Mouse (Mus musculus) gastrocnemius, adult 18-20 months (tissue): ENCODE measurements at regions not wholly inside any gene's neighbourhood (a gene's known extent, or its start where the extent isn't known, plus 50 kb on each side); places are given as distances from the start of the nearest gene placed in this dataset.

Experiments used
- DNase-seq: peaks from one replicate; pipeline ENCODE4 v3.0.0; 2021; ENCODE audit warnings: low spot score

DNA sequence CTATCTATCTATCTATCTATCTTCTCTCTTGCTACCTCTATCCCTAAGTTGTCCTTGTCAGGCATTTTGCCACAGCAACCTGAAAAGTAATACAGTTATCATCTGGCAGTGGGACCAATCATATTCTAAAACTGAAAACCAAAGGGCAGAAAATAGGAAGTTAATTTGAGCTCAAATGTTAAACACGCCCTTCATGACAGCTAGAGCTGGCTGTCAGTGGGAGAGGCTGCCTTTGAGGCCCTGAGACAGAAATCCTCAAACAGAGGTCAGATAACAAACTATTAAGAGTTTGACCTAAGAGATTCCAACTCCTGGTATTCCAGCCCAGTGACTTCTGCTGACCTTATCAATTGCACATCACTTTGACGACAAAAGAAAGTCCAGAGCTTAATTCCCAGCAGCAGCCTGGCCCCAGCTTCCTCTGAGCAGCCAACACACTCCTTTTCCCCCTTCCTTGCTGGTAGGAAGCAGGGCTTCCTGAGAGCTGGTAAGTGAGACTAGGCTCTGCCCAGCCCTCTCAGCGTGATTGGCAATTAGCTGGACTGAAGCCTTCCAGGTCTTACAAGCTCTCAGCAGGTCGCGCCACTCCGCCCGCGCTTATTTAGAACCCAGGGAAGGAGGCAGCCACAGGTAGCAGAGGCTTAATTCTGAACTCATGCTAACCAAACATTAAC lies 250.0 kb downstream of the Sec61b start:
- no peak for DNase-seq

DNA sequence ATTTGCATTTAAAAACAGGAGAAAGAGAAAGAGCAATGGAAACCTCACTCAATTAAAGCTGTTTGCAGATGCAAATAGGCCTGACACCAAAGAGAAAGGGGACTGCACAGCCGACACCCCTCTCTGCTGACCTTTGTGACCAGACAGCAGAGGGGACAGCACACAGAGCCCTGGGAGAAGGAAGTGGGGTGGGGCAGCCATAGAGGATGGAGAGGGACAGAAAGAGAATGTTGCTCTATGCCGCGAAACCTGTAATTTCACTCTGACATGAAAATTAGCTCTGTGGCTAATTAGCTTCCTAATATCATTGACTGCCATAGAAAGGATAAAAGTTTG lies 250.5 kb downstream of the Sec61b start:
- no peak for DNase-seq

DNA sequence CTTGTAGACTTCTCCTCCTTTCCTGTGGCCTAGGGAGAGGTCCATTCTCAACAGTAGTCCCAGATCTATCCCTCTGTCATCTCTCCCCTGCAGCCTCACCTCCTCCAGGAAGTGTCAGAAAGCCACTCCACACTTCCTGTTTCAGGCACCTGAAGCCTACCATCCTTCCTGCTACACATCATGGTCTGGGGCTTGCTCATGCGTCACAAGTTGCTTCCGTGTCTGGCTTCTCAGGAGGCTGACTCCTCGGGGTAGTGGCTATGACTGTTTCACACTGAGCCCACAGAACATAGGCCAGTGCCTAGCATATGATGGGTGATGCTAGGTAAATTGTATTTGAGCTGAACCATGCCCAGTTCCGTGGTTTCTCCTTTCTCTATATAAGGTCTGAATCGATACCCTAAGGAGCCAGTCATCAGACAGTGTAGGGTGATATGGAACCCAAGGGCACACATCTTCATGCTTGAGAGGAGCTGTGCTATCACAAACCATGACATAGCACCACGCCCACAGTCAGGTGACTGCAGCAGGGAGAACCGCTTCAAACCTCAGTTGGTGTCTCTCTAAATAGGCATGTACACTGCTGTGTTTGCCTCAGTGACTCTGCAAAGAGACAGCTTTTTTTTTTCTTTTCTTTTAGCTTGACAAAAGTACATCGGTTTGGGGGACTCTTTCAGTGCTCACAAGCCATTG lies 272.2 kb downstream of the Sec61b start:
- DNase-seq: no peak

DNA sequence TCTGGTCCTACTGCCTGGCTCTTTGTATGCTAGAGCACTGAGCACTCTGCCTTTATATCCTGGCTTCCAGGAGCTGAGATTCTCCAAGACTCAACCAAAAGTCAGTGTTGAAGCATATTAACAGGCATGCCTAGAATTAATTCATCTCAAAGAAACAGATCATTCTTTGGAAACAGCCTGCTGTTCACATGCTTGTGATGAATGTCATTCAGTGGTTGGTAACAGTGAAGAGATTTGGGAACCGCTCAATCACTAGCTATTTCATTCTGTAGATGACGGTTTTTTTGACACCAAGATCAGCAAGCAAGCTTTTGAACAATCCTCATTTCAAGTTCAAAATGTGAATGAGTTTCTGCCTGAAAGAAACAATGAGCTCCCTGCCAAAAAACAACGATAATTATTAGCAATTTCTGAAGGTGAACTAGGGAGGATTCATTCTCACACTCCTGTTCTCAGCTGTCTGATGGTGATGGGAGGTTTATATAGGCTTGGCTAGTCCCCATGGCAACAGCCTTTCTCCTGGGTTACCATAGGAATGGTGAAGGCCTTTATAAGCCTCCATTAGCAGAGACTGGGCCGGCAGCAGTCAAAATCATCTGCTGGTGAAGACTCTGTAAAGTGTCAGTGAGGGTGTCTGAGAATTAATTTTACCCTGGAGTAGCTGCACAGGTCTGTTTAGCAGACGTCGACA lies 272.6 kb upstream of the Nr4a3 start:
- DNase-seq: no peak

DNA sequence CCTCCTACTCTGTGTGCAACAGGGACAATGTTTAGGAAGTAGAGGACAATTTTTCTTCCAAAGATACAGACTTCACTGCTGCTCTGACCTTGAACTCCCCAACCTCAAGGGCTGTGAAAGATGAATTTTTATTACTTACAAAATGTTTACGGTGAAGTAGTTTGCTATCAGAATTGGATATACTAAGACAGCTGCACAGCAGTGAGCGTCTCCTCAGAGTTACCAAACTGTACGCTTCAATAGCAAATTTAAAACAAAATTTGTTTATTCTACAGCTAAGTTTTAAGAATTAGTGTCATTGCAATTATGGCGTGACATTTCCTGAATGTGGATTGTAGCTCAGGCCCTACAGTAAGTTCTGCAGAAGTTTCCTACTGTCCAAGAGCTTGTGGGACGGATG lies 270.3 kb upstream of the Nr4a3 start:
- DNase-seq: no peak

DNA sequence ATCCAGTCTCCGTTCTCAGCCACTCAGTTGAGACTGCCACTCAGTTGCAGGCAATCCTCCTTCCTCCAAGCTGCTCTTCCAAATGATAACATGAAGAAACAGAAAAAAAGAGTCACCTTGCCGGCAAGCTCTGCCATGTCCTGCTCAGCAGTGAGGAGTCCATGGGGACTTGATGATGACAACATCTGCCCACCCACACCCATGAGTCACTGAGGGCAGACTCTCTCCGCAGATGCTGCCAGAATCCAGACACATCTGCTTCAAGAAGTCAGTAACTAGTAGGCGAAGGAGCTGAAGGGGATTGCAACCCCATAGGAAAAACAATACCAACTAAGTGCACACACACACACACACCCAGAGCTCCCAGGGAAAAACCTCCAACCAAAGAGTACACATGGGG lies 263.9 kb upstream of the Nr4a3 start:
- DNase-seq: no peak

DNA sequence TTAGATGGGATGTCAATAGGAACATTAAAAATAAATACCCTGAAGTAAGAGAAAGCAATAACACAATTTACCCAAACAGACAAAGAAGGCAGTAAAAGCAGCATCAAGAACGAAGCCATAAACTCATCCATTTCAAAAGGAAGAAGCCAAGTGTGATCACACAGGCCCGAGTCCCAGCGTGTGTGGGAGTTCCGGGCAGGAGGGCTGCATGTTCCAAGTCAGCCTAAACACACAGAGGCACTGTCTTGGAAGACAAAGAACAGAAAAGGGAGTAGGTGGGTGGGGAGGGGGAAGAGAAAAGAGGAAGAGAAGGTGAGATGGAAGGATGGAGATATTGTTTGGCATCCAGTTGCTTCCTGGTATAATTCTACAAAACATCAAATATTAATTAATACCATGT lies 248.0 kb upstream of the Nr4a3 start:
- no peak for DNase-seq

DNA sequence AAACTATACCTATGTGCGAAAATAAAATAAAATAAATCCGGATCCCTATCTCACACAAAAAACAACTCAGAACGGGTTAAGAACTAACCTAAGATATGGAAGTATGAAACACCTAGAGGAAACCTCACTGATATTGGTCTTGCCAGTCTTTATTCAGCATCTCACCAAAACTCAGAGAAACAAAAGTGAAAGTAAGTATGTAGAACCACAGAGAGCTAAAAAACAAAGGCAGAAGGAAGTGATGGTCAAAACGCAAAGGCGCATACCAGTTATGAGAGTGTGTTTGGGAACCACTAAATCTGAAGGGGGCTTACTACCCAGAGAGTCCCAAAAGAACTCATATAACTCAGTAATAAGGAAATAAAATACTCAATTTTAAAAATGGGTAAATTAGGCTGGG lies 245.8 kb upstream of the Nr4a3 start:
- no peak for DNase-seq

DNA sequence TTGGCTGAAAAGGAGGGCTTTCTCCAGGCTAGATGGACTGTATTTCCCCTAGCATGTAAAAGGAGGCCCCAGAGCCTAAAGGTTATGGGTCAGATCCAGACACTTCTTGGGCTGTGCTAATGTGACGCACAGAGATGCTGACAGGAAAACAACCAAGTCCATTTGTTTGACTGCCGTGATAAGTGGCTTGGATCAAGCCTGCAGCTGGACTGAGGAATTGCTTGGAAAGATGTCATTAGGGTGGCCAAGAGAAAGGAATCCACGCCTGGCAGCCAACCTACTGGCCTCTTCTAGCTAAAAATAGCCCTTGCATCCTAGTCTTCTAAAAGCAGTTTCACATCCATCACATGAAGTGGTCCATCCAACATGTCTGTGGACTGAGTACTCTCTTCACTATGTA lies 241.8 kb upstream of the Nr4a3 start:
- no peak for DNase-seq

DNA sequence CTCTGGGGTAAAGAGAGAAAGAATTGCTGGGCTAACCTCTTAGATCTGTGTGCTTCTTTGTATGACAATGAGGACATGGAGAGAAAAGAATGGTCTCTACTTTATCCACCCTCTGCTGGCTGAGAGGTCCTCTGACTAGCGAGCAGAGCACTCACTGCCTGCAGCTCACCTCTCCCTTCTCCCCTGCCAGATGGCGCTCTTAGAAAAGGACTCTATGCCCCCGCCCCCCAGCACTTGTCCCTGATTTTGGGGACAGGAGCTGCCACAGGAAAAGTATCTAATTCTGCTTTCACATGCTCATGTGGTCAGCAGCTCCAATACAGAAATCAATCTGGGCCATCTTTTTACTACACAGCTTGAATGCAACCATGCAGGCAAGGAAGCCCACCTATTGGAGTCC lies 237.1 kb upstream of the Nr4a3 start:
- no peak for DNase-seq

DNA sequence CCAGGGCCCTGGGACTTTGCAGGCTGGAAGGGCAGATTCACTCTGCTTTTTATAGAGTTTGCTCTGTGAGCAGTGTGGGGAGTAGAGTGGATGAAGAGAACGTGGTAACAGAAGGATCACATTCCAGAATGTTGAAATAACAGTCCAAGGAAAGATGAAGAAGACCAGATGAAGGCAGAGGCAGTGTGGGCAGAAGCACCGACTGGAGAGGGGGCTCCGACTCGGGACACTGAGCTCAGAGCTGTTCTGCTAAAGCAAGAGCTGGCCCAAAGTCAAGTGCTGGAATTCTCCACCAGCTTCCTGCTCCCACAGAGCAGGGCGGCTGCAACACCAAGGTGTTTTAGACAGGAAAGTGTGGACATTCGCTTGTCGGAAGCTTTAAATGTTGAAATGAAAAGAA lies 230.9 kb upstream of the Nr4a3 start:
- DNase-seq: no peak

DNA sequence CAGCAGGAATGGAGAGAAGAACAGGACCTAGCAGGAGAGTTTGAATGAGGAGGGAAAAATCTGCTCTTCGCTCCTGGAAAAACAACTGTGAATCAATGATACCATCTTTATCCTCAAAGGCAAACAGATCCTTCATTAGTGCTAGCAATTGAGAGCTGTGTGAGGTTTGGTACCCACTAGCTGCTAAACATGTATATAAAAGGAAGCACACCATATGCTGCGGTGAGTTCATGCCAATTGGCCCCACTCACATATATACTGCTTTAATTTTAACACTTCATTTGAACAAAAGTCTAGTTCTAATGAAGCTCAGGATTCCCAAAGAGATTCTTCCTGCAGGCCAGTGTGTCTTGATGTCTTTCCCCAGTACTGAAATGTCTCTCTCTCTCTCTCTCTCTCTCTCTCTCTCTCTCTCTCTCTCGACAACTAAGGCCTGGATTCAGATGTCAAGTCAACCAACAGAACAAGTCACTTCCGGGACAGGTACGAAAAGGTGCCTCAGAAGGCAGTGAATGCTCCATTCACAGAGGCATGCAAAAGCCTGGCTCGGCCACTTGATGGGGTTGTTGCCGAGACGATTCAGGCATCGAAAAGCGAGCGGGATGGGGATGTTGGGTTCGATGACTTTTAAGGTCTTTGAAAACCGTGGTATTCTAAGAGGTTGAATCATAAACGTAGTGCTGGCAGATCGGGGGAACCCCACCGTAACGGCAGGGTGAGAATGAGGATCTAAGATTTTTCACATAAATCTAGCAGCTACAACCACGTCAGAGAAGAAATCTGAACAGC lies 226.4 kb upstream of the Nr4a3 start:
- DNase-seq: no peak

DNA sequence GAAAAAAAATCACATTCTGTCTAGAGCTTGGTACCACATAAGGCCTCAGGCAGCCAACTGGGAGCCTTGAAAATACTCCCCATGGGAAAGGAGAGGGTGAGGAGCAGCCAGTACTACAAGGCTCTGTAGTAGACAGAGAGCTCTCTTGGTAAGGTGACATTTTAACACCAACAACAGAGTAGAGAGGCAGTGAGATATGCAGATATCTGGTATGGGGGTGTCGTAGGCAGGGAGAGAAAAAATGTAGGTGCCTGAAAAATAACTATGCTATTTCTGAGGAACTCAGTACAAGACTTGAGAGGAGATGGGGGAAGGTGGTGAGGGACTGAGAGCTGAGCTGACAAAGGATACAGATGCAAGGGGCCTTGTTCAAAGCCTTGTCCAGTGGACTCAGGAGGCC lies 224.4 kb upstream of the Nr4a3 start:
- DNase-seq: no peak

DNA sequence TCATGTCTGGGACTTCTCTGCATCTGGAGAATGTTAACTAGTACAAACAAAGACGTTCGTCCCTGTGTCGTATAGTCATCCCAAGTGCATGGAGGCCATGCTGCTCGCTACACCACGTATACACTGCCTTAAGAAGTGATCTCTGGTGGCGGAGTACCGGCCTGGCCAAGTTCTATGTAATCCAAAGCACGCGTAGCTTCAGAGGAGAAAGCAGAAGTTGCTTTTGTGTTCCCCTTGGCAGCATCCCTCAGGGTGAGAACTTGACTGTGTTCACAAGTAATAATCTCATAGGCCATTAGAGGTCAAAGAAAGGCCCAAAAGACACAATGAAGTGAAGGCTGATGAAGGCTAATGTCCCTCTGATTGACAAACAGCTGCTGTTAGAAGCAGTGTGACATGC lies 221.7 kb upstream of the Nr4a3 start:
- no peak for DNase-seq

DNA sequence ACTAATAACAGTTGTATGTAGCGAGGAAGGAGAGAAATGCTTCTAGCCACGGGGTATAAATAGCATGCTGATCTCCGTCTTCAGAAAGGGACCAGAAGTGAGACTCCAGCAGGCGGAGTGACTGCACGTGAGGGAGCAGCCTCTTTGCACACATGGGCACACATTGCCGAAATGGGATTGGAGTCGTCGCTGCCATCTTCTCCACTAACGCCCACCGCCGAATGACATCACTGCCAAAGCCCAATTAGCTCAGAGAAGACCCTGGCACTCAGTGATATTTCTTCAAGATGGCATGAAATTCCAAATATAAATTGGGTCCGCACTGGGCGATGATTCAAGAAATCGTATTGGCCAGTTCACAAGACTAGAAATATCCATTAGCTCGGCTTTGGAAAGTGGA lies 220.9 kb upstream of the Nr4a3 start:
- DNase-seq: no peak

DNA sequence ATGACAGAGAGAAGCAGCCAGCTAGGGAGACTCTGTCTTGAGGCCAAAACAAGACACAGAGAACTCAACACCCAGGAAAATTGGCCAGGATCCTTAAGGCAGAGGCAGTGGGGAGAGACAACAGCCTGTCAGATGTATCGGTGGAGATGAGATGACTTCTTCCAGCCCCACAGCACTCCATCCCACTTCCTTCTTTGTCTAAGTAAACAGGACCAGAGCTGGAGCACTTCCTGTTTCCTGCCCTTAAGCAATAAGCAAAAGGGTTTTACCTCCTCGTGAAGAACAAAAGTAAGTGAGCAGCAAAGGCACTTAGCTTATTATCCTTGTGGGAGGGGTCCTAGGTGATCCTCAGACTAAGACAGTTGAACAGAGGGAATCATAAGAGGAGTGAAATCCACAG lies 212.0 kb upstream of the Nr4a3 start:
- DNase-seq: no peak

DNA sequence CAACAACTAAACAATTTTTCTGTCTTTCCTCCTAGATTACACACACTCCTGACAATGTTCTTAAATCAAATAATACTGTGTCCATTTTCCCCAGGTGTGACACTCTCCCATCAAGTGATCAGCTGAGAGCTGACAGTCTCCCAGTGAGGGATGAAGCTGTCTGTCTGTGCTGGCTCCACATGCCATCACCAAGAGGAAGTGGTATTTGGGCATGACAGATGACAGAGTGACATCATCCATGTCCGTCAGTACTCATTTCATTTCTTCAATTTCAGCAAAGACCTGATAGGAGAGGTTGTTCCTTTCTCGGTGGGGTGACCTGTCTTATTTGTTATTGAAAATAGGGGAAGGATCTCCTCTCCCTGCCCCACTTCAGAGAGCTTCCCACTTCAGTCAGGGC lies 206.5 kb upstream of the Nr4a3 start:
- DNase-seq: no peak

DNA sequence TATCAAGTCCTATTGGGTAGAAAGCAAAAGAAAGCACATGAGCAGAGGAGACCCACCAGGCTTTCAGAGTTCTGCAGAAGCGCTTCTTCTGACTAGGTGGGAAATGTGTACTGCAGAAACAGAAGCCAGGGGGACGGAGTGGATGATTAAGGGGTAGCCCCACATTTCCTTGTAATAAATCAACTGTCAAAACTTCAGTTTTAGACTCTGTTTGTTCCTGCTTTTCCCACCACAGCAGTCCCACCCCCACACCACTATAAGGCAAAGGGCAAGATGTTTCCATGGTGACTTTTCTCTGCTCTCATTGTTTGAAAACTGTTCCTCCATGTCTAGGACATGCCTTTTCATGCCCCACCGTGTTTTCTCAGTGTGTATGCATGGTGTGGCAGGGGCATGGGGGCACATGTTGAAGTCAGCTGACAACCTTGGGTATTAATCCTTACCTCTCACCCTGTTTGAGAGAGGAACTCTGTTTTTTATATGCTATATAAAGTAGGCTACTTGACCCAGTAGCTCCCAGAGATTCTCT lies 202.8 kb upstream of the Nr4a3 start:
- DNase-seq: no peak

DNA sequence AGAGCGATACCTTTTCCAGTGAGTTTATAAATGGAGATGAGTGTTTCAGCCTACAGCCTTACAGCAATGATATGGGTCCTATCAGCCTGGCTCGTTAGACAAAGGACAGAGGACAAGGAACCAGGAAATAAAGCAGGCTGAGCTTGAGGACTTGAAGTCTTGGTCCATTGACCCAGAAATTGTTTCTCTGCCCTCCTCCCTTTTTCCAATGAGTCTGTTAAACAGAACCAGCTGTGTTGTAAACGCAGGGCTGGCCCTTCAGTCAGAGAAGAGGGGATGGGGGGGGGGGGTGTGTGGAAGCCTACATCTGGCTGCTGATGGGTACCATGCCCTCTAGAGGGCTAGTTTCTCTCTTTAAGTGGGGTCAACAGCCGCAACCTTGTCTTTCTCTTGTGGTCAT lies 199.7 kb upstream of the Nr4a3 start:
- DNase-seq: no peak

DNA sequence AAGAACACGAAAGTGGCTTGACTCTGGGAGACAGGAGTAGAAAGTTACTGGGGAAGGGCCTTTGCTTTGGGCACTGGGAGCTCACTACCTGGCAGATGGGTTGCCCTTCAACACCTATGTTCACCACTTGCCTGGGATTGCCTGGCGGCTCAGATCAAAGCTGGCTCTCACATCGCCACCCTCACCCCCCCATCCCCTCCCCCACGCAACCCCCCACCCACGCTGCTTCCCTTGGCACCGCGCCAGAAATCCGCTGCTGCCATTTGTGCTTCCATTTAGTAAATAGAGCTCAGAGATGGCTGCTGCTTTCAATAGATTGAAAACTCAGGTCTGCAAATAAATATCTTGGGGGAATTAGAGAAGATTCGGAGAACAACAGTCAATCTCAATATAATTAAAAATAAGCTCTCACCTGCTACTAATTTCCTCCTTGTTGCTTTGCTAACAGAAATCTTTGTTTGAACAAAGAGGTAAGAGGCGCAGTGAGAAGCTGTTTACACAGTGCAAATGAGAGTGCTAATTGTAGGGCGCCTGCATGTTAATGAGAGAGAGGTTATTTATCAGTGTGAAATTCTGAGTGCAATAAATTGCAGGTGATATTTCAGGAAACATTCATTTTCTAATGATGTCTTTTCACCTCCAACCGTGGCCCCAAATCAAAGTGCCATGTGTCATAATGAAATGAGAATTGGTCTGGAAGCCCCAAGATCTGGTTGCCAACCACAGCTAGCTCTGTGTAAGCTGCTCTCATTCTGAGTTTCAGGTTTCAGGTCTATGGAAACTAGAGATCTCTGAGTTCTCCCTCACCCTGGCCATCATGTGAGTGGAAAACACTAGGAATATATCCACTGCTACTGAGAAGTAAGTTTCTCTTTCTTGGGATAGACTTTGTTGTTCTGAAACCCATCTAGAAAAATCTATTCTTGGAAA lies 198.3 kb upstream of the Nr4a3 start:
- no peak for DNase-seq

DNA sequence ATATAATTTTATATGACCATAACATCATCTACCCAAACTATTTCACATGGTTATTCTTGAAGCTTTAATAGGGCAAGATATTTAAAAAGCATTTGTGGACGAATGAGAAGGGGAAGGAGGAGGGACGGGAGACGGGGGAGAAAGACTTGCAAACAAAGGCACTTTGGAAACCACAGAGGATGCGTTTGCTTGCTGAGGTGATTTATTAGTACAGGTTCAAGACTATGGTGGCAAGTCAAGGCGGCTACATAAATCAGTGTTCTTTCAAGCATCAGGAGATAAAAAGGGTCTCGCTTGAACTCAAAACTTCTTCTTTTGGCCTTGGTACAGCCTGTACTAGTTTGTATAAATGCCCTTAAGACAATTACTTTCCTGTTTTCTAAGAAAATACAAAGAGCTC lies 183.8 kb upstream of the Nr4a3 start:
- no peak for DNase-seq
